Mouse (Mus musculus) cerebellum, postnatal 4 days (tissue): ENCODE measurements around the gene Wars.
A peak's percentile ranks its signal among the peaks of the same experiment; 100 is the strongest.
"Not testable (repeated sequence)": the region's sequence is repeated elsewhere in the genome, so short reads cannot be mapped to it uniquely, and the experiment has no call there.

ENCODE experiments used
- DNase-seq, 2 experiments: peaks; one replicate each; pipeline ENCODE4 v3.0.0; 2022; ENCODE audit warnings: low spot score in 2 of 2, mixed read lengths in 1 of 2

Wars gene

DNA sequence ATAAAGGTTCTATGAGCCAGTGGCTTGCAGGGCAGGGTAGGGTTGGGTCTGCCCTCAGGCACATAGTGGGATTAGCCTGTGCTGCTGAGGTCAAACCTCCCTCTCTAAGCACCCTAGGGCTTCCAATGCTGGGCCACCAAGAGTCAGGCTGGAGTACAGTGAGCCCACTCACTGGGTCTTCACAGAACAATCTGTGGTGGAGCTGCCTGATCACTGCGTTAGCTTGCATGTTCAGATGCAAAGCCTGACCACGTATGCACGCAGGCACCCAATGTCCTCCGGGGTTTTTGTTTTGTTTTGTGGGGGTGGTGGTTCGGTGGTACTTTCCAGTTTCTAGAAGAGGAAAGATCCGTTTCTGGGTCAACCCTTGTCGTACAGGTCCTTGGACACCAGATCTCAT lies 36.9 kb downstream of the Wars start:
- no peak for DNase-seq

DNA sequence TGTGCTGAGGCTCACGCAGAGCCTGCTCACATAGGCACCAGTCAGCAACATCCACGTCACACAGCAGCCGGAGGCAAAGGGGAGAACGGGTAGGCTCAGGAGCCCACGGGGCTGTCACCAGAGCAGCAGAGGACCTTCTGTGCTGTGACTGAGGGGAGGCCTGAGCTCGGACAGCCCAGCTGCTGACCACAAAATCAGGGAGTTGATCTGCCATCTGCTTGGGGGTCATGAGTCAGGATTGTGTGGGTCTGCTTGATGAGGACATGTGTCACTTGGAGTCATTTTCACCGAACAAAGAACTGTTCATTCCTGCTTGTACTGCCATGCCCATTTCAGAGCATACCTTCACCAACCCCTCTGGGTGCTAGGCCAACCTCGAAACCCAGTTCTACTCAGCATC lies 37.8 kb downstream of the Wars start:
- no peak for DNase-seq

DNA sequence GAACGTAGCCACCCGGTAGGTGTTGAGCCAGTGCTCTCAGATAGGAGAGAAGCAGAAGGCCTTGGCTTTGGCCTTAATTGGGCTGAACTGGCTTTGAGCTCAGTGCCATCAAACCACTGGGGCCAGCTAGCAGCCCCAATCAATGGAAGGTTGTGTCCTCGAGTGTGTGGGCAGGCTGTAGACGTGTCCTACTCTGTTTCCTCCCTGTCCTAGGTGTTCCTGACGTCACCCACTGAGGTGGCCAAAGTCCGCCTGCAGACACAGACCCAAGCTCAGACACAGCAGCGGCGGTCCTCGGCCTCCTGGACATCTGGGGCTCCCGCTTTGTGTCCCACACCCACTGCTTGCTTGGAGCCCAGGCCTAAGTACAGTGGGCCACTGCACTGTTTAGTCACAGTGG lies 38.9 kb downstream of the Wars start:
- DNase-seq, result no peak

DNA sequence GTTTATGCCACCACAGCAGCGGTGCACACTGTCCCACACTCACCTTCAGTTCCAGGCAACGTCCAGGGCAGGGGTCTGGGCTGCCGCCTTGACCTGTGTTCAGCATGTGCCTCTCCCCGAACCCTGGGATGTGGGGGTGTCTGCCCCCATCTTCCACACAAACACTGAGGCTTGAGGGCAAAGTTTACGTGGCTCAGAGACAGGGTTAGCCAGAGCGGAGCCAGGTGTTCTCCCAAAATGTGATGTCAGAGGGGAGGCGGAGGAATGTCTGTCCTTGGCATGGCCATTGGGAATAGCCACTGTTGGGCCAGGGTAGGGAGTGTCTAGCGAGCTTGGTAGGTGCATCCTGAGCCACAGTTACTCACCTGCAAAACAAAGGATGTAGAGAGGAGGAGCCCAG lies 41.2 kb downstream of the Wars start:
- no peak for DNase-seq

DNA sequence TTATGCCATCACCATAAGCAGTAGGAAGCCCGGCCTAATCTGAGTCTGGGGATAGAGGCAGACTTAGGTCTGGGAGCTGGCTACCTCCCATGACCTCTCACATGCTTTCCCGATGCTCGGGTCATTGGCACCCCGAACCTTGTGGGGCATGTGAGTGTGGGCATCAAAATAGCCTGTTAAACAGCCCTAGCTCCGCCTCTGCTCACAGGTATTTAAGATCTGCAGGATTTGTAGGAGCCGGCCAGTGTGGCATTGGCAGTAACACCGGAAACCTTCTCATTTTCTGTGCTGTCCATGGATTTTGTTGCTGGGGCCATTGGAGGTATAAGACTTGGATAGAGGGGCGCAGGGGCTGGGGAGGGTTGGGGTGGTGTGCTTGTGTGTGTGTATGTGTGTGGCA lies 43.1 kb downstream of the Wars start:
- DNase-seq, result no peak

DNA sequence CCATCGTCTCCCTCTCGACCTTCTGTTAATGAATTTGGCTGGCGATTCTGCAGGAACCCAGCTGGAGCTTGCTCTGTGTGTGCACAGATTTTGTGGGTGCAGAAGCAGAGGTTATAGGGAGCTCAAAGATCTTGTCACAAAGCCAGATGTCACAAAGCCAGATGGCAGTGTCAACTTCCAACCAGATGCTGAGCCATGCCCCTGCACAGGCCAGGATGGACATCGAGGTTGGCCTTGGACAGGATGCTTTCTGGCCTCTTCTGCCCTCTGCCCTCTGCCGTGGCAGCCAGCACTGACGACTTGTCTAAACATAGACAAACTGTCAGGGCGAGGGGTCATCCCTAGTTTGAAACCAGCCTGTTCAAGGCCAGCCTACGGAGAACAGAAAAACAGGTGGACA lies 43.8 kb downstream of the Wars start:
- no peak for DNase-seq

DNA sequence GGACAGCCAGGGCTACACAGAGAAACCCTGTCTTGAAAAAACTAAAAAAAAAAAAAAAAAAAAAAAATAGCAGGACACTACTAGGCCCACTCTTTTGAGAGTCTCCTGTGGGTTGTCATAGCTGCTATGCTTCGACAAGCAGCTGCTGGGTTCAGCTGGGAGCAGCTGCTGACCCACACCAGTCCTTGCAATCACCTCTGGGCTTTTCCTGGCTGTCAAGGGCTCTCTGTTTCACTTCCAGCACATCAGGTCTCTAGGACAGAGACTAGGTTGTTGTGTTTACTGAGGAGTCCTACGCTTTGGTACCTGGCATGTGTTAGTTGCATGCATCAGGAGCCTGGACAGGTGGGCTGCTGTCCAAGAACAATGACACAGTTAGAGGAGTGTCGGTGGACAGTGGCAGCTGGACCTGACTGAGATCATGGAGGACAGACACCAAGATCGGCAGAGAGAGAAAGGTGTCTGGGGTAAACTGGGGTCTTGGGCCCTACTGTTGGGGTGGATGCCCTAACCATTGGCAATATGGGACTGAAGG lies 44.4 kb downstream of the Wars start:
- DNase-seq, result no peak

DNA sequence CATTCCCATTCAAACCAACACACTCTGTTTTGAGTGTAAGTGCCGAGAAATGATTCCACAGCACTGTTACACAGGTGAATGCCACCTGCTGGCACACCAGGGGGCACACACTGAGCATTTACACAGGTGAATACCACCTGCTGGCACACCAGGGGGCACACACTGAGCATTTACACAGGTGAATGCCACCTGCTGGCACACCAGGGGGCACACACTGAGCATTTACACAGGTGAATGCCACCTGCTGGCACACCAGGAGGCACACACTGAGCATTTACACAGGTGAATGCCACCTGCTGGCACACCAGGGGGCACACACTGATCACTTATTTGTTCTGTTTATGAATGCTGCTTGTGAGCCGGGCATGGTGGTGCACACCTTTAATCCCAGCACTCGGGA lies 45.9 kb downstream of the Wars start:
- DNase-seq, result not testable (repeated sequence)

DNA sequence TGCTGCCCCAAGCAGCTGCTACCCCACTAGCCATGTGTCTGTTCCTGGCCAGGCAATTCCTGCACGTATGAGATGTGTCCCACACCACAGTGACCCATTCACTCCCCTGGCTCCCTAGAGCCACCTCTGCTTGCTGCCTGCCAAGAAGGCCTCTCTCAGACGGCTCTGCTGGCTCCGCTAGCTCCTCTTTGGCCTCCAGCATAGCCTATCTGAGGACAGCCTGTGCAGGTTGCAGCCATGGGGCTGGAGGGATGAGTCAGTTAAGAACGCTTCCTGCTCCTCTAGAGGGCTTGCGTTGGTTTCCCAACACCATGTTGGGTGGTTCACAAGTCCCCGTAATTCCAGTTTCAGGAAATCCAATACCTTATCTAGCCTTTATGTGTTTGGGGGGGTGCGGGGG lies 51.3 kb downstream of the Wars start:
- DNase-seq, result no peak

DNA sequence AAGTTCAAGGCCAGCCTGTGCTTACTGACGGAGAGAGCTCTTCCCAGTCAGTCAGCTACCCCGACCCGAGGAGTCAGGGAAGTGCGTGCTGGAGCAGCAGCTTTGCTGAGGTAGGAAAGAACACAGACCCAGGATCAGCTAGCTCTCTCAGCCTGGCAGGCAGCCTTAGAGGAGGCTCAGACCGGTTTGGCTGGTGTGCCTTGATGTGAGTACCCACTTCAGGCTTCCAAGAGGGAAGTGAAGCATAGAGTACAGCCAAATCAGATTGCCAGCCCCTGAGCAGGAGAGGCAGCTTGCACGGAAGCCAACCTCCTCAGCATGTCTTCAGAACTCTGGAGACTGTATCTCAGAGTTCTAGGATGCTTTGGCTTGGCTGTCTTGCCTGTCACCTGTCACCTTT lies 52.8 kb downstream of the Wars start:
- no peak for DNase-seq

DNA sequence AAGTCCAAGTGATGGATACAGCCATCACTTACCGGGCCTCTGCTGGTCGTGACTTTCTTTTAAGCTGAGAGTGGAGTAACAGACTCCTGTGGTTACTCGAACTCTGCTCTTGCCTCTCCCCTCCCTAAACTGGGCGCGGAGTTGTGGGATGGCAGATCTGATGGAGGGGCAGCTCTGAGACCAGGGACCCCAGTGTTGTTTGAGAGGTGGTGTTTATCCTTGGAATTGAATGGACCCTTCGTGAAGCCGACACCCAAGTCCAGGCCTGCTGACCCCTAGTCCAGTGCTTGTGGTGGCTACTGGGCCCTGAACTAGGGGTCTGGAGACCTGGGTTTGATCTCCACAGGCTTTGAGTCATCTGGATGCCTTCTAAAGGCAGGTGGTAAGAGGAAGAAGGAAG lies 57.3 kb downstream of the Wars start:
- DNase-seq, result no peak

DNA sequence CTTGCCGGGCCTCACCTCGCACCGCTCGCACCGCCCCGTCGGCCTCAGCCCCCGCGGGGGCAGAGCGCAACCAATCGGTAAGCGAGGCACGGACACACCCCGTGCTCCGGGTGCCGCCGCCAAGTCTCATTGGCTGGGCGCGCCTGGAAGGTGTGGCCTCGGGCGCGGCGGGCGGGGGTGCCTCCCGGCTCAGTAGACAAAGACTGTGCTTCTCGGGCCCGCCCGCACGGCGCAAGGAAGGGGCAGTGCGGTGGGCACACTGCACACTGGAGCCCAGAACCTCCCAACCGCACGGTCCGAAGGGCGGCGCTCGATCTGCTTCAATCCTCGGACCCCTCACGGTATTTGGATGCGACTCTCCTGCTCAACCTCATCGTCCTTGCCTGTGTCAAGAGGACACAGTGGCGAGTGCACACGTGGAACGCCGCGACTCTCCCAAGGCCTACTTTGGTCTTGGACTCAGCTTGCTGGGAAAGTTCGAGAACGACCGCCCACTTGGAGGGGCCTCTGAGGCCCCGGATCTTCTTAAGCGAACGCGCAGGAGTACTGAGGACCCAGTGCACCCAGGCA lies 58.0 kb downstream of the Wars start, which contains the start of the genes Slc25a29 and Slc25a47:
Slc25a29 (minus strand) TSS at position 44 of the 570 bp plus-strand sequence.
Slc25a47 (plus strand) TSS at position 207 of the 570 bp plus-strand sequence.
- peak; percentile 91 to 97 for DNase-seq

DNA sequence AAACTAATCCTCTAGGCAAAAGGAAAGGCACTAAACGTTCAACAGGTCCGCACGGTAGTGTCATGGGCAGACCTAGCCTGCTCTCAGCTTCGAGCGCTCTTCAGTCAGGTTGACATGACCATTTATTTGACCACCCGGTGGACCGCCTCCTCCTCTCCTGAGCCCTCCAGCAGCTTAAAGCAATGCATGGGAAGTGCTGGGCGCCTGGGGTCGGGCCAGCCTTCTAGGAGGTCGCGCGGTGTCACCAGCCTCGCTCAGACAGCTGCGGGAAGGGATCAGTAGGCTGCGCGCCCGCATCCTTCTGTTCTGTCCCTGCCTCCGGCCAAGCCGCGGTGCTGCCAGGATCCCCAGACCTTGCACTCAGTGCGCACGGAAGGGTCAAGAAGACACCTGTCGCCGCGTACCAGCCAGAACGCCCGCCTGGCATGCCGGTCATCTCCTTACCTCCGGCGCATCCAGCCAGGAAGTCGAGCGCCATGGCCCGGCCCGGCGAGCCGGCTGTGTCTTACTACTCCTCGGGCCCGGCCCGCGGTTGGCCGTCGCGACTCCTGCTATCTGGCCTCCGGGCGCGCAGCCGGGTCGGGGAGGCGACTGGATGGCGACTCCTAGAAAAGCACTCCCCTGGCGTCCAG lies 58.6 kb downstream of the Wars start:
- no peak for DNase-seq

DNA sequence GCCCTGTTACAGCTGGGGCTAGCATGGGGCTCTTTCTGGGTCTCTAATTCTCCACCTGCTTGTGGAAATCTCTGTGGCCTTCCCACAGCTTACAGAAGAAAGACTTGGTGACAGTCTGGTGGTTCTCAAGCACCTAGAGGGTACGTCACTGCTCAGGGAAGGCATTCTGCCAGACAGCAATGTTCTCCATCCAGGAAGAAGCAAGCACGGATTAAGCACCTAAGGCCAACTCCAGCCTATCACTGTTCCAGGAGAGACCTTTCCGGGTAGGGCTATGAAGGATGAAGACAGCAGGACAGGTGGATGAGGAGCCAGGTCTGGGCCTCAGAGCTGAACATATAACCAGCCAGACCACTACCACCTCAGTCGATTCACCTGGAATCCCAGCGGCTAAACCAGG lies 59.2 kb downstream of the Wars start:
- no peak for DNase-seq

DNA sequence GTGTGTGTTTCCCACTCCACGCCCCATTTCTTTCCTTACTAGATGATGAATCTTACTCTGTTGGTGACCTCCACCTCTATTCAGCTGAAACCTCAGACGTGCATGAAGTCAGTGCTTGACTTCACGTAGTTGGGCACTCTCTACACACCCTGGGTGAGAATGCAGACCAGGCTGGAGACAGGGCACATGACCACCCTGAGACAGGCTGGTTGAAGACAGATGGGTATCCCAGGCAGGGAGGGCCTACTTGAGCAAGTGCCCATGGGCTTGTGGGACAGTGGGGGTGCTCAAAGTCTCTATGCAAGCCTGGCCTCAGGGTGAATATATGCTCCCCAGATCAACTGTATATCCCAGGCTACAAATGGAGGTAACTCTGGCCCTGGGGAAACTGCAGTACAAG lies 59.6 kb downstream of the Wars start:
- no peak for DNase-seq

DNA sequence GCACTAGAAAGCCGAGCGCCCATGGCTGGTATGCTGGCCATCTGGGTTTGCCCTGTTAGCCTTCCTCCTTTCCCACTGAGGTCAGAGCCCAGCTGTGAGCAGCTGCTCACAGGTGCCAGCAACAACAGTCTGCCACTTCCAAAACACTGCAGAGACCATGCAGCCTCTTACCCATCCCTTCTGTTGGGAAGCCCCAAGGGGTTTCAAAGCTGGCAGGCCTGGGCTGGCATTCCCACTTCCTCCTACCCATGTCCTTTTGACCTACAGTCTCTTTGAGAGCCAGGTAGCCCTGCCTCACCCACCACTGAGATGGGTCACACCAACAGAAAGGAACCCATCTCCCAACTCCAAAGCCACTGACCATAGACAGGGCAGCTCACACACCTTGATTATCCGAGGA lies 60.6 kb downstream of the Wars start:
- DNase-seq, result no peak

DNA sequence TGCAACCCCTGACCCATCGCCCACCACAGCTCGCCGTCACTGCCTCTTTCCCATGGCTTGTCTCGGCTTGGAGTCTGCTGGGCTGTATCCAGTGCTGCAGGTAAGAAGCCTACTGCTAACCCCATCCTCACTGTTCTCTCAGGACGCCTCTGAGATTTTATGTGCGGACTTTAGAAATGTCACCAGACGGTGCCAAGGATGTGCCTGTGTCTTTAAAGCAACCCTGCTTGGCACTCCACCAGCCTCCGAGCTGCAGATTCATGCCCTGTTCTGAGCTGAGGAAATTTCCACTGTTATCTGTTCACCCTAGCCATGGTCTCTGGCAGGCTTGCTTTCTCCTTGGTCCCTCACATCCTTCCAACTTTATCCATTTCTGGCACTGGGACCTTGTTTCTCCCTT lies 61.1 kb downstream of the Wars start:
- no peak for DNase-seq

DNA sequence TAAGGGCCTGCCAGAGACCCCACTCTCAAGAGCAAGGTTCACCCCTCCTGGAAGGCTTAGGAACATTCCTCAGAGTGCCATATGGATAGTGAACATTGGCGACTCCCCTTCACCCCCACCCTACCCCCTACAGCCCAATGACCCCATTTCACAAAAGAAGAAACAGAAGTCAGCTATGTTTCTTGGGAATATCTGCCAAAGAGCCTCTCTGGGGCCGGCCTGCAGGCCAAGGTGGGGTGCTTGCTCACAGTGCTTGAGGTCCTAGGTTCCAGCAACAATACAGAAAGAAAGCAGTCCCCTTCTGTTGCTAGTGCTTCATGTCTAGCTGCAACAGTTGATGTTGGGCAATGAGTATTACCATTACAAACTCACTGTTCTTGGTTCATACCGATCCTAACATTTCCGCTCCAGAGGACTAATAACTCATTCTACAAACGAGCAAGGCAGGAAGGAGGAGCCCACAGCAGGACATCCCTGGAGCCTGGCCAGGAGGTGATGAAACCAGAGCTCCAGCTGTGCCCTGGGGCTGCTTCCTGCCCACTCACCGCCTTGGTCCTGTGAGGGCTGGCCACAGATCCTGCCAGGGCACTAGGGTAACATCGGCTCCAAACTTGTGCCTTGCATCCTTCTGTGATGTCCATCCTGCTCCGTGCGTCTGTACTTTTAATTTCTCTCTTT lies 61.9 kb downstream of the Wars start:
- DNase-seq, result peak in 1 of 2 experiments; percentile 45

DNA sequence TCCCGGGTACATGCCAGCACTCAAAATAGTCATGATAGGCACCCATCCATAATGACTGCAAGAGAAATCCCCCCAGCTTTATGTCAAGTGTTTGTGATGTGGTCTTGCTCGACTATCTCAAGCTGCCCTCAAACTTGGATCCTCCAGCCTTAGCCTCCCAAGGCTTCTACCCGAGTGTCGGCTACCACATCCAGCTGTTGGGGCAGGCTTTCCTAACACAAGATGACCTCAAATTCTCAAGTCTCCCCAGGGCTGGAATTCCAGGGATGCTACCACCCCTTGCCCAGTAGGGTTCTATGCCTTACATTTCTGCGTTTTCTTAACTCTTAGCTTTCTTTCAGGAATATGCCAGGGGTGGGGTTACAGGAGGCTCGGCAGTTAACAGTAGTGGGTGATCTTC lies 63.6 kb downstream of the Wars start:
- DNase-seq, result no peak

DNA sequence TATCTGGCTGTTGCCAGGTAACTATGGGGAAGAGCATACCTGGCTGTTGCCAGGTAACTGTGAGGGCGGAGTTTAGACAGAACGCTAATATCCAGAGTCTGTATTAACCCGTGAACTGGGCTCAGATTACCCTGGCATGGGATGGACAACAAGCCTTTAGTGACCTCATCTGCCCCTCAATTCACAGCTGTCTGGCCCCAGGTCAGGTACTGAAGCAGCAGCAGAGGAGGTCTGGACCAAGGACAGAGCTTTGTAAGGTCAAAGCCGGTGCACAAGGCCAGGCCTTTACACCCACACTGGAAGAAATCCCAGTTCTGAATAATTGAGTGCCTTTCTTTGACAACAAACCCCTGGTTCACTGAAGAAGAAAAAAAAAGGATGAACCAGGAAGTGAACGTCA lies 64.3 kb downstream of the Wars start:
- no peak for DNase-seq

DNA sequence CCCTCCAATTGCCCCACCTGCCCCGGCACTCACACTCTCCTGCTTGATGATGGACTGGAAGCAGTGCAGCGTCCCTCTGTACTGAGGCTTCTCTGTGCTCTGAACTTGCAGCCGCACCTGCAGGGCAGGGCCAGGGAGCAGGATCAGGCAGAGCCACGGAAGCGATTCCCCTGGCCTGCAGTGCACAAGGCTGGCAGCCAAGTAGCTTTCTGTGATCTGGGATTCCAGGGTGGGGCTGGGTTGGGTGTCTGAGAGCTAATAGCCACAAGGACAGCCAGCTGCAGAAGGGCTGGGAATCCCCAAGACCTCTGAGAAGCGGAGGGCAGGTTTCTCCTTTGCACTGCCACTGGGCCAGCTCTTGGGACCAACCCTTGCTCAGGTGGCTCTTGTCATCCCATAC lies 66.3 kb downstream of the Wars start:
- no peak for DNase-seq

DNA sequence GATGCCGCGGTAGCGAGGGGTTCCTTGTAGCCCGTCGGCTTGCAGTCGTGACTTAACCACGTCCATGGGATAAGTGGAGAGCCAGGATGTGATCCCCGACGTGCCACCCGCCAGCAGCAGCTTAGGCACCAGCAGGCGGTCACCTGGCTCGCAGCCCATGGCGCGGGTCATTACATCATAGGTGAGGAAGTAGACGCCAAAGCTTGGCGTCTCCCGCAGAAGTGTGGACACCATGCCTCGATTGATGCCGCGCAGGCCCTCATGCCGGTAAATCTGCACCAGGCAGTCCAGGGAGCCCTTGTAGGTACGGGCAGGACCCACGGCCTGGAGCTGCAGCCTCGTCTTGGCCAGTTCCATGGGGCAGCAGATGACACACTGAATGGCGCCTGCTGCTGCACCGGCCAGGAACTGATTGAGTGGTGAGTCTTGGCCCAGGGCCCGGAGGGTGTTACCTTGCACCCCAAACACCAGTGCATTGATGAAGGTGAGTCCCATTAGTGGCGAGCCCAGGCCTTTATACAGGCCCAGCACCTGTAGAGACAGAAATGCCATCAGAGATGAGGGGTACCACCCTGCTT lies 66.9 kb downstream of the Wars start:
- no peak for DNase-seq
